Mouse (Mus musculus) 416B (cell line): ENCODE data around the gene Glis2.
"Not testable (repeated sequence)": the region's sequence is repeated elsewhere in the genome, so short reads cannot be mapped to it uniquely, and the experiment has no call there.

ENCODE experiments used
- DNase-seq: peaks from one replicate; pipeline ENCODE4 v3.0.0; 2011; ENCODE audit warnings: low read depth

Gene Glis2

DNA sequence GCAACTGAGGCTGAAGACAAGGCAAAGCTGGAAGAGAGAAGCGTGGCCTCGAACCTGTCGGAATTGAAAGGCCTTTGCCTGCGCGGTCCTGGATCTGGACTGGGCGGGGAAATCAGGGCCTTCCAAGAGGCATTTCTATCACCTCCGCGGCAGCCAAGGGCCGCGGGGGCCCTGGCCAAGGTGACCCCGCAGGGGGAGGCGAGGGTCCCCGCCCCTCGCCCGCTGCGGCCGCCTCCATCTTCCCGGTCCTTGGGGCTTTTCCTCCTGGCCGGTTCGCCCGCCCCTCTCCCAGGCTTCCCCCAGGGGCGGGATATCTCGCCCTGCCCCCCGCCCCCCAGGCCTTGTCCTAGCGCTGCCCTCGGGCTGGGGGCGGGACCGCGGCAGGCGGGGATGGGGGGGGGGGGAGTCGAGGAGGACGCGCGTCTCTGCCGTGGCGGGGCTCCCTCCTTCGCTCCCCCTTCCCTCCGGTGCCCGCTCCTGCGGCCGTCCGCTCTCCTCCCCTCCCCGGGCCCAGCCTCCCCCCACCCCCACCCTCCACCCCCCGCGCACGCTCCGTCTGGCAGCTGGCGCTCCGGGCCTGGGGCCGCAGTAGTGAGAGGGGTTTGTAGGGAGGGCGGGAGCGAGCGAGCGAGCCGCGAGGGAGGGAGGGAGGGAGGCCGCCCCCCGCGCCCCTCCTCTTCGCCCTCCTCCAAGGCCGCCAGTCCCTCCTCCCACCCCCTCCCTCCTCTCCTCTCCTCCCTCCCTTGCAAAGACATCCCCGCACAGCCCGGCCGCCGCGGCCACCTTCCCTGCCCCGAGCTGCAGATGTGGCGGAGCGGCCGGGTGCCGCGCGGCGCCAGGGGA, at the start of gene Glis2:
Gene Glis2 (plus strand): TSS at position 743 of the 843 bp plus-strand sequence.
- DNase-seq, result peak; percentile 81

DNA sequence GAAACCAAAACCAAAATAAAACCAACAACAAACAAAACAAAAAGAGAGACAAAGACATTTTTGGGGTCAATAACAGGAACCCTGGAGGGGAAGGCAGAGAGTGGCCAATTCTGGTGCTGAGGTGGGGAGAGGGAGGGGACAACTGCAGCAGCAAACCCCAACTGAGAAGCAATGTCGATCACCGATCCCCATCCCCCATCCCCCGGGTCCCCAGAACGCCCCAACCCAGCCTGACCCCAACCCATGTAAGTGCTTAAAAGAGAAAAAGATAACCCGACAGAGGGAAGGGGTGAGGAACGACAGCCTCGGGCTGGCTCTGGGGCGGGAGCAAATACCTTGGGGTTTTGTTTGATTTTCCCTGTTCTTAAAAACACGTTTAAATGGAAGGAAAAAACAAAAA, 49.7 kb upstream of the Glis2 start:
- no peak for DNase-seq

DNA sequence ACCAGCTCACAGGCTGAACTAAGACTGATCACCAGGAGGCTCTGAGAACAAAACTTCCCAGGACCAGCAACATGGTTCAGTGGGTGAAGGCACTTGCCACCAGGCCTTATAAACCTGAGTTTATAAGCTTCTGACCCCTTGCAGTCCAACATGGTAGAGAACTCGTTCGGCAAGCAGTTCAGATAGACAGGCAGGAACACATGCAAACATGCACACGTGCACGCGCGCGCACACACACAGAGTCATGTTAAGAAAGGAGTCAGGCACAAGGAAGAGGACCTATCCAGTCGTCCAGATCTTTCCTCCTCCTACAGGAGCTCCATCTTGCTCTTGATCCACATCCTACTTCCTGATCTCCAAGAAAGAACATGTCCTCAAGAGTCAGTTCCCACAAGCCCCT, 47.7 kb upstream of the Glis2 start:
- DNase-seq, result no peak

DNA sequence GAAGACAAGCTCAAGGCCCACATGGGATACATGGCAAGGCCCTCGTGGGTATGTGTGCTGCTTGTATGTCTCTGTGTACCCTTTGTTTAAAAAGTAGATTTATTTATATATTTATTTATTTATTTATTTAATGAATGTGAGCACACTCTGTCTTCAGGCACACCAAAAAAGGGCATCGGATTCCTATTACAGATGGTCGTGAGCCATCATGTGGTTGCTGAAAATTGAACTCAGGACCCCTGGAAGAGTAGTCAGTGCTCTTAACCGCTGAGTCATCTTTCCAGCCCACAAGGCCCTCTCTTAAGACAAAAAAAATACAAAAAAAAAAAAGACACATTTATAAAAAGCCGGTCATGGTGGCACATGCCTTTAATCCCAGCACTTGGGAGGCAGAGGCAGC, 46.9 kb upstream of the Glis2 start:
- DNase-seq, result no peak

DNA sequence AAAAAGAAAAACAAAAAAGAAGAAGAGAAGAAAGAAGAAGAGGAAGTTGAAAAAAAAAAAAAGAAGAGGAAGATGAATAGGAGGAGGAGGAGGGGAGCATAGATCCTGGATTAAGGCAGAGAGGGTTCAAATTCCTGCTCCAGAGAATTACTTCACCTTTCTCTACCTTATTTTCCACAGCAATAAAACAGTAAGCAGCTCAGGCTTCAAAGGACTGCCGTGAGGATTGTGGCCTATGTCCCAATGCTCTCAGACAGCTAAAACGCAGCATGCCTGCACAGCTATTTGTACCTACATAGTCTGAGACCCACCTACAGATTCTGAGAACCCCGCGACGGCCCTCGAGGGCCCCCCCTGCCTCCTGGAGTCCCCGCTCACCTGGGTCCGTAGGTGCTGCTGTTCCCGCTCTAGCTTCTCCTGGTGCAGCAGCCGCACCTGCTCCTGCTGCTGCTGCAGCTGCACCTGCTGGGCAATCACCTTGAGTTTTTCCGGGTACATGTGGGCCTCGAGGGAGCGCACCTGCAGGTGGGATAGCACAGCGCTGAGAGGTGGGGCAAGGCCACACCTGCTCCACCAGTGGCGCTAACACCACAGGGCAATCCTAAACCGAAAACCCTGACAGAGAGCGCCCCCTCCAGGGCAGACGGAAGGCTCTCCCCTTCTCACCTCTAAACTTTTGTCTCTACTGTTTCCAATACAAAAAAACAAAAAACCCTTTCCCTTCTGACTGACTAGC, 45.4 kb upstream of the Glis2 start:
- DNase-seq, result no peak

- DNase-seq, result peak; percentile 49
Observed at GRCm38 (mm10) chr16:4551056-4551455, 43.5 kb upstream of the Glis2 start.

- DNase-seq, result no peak
Observed at GRCm38 (mm10) chr16:4551885-4552284, 42.6 kb upstream of the Glis2 start.

GRCm38 (mm10) chr16:4552829-4553550, 41.5 kb upstream of the Glis2 start:
- peak; percentile 77 for DNase-seq

DNA sequence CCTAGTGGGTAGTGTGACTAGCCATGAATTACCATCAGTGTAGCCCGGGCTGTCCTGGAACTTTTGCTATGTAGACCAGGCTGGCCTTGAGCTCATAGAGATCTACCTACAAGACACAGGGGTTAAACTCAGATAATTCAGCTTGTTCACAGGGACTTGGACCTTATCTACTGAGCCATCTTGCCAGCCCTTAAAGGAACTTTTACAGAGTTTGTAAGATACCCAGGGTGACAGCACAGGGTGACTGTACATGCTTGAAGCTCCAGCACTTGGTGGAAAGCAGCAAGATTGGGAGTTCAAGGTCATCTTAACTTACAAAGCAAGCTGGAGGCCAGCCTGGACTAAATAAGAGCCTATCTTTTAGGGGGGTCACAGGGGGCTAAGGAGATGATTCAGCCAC, 39.0 kb upstream of the Glis2 start:
- DNase-seq, result no peak

DNA sequence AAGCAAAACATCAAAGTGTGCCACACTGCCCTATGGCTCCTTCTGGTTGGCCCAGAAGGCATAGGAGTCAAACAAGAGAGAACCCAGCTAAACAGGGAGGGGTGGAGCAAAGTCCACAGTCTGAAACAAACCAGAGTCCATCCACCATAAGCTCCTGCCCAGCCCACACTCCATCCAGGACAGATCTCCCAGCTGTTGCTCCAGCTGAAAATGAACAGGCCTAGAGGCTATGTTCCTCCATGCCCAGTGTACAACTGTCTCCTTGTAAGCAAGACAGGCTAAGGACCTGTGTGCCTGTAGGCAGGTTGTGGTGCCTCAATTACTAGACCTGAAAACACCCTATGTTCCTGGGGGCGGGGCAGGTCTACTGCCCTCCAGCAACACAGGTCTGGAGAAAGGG, 37.4 kb upstream of the Glis2 start:
- DNase-seq, result no peak

DNA sequence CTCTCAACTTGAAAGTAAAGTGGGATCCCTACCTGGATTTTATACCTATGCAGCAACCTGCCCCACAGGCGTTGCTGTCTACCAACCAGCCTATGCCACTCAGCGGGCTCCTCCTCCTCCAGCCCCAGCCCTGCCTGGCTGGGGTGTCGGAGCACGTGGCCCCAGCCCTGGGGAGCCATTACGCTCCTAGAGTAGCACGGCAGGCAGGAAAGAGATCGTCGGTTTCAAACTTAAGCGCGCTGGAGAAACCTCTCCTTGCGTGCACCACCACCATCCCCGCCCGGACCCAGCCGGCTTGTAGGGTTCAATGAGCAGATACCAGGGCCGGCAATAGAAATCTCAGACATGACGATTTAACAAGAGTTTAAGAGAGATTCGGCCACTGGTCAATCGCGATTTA, 36.6 kb upstream of the Glis2 start:
- peak; percentile 77 for DNase-seq

DNA sequence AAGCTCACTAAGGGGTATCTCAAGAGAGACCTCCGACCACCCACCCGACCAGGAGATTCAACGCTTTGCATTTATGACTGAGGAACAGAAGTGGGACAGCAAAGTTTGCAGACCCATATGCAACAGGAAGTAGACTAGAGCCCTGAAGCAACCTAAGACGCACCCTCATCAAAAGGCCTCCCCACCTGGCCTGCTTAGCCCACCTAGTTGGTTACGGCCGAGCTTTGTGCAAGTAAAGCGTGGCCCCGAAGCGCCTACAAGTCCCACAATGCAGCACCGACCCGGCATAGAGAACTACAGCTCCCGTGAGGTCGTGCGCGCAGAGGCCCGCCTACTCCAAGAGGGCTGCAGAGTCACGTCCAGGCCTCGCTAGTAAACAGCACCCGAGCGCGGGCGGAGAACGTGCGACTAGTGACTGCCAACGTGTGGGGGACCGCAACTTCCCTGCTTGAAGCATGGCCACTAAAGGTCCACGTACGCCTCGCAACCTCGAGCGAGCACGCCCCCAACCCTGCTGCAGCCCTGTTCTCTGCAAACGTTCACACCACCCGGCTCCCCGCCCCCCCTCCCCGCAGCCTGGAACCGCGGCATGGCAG, 36.0 kb upstream of the Glis2 start:
- peak; percentile 96 for DNase-seq

DNA sequence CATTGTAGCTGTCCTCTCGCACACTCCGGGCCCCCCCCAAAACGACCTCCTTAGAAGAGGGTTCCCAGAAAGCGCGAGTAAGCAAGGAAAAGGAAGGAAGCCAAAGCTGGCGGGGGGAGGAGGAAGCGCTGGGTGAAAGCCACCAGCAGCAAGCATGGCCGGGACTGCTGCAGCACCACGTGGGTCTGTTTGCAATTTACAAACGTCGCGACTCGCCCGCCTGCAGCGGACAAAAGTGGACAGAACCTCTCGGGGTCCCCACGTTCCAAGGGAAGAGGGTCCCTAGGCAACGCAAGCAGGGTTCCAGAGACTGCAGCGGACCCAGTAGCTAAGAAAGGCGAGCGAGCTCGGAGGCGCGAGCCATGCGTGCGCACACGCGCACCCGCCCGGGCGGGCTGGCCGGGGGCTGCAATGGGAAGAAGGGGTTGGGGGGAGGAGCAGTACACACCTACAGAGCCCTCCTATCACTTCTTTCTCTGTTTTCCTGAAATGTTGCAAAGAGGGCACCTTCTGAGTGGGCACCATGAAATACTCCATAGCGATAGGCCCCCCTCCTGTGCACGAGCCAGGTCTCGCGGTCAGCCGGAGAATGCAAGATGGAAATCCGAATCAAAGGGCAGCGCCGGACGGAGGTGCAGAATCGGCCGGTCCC, 35.4 kb upstream of the Glis2 start:
- DNase-seq, result peak; percentile 87

GRCm38 (mm10) chr16:4559715-4560144, 34.8 kb upstream of the Glis2 start, which contains the start of gene Tfap4:
TSS of gene Tfap4 (minus strand) at chr16:4559854.
- peak; percentile 98 for DNase-seq

DNA sequence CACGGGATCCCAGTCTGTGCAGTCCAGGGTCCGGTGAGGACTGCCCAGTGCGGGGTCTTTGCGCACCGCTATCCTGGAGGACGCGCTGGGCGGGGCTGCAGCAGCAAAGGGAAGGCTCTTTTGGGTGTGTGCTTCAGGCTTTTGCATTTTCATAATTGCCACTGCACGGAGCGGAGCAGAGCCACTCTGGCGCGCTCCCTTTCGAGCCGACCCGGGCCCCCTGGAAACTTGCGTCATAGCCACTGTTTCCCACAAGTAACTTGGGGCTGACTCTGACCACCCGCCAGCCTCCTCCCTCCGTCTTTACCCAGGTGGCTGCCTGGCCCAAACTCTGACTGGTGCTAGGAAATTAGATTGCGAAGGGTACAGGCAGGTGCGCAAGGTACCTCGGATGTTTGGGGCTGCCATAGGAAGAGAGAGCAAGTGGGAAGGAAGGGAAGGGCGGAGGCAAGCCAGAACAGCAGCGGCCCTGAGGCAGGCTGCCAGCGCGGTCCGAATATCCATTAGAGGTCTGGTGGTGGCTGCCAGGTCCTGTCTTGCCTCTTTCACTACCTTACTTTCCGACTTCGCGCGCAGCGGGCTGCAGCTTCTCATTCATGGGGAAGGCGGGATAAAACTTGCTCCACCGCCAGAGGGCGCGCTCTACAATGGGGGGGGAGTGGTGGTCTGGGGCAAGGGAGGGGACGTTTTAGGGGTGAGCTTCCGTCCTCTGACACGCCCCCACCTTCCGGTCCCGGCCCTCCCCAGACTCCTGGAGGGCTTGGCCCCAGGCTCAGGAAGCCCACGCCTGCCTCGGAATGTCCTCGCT, 34.2 kb upstream of the Glis2 start:
- peak; percentile 89 for DNase-seq

GRCm38 (mm10) chr16:4567912-4568311, 26.6 kb upstream of the Glis2 start:
- DNase-seq, result peak; percentile 84

- DNase-seq, result no peak
Observed at GRCm38 (mm10) chr16:4570737-4571136, 23.8 kb upstream of the Glis2 start.

GRCm38 (mm10) chr16:4576038-4576437, 18.5 kb upstream of the Glis2 start:
- DNase-seq, result no peak

DNA sequence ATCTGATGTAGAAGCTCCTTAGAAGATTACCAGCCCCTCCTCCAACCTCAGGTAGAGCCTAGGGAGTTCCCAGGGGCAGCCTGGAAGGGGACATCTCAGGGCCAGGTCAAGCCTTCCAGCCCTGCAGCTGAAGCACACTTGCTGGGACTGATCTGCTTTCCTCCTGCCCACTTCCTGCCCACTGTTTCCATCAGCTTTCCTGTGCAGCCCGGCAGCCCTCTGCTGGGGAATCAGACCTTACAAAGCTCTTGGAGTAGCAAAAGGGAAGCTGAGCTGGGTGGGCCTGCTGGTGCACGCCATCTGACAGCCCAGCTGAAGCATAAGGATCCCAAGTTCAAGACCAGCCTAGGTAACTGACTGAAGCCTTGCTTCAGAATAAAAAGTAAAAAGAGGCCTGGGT, 17.6 kb upstream of the Glis2 start:
- DNase-seq, result peak; percentile 88

DNA sequence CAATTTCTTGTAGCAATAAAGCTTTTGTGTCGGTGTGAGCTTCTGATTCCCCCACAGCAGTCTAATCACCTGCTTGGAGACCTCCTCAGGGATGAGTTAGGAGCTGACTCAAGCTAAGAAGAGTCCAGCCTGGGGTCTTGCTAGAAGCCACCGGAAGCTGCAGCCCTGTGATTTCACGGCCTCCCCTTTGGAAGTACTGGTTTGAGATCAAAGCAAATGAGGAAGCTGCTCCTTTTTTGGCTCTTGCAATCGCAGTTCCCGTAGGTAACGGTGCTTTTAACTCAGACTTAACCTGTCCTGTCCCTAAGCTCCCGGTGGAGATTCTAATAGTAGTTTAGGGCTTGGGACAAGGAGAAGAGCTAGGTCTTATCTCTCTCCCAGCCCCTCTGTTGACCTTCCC, 15.9 kb upstream of the Glis2 start:
- no peak for DNase-seq

GRCm38 (mm10) chr16:4581179-4581578, 13.3 kb upstream of the Glis2 start:
- not testable (repeated sequence) for DNase-seq
